Mouse (Mus musculus) ES-E14 (cell line): Measurements from ENCODE around the gene Cyth3. TPM values are rescaled to one million over a fixed set of nuclear protein-coding genes. Genes with fewer than 3 reads are reported as not detected.

ENCODE experiments used
- DNase-seq: peaks from one replicate; pipeline ENCODE4 v3.0.0-alpha.2; 2013; ENCODE audit warnings: low read depth, low spot score
- H3K27ac ChIP-seq: 2 replicates; pipeline ENCODE4 v1.5.1; 2012; ENCODE audit warnings: low read depth, mild to moderate bottlenecking, low read length, moderate library complexity, mixed read lengths; ENCODE audit not compliant: poor library complexity, insufficient read depth, severe bottlenecking
- H3K36me3 ChIP-seq: 2 replicates; pipeline ENCODE4 v1.6.1; 2012; ENCODE audit warnings: mild to moderate bottlenecking, low read length, moderate library complexity, mixed read lengths; ENCODE audit not compliant: control insufficient read depth, poor library complexity, insufficient read depth, severe bottlenecking
- H3K4me1 ChIP-seq, 2 experiments: fragments of 150-350 bp in 1 of 2; sonication (generic) in 1 of 2; 2 replicates each; pipeline ENCODE4 v1.6.1; 2012; ENCODE audit warnings: low read length in 2 of 2, mild to moderate bottlenecking in 1 of 2, mixed read lengths in 1 of 2; ENCODE audit not compliant: control insufficient read depth in 2 of 2, insufficient read depth in 2 of 2, poor library complexity in 1 of 2
- H3K4me3 ChIP-seq, 2 experiments: fragments of 150-350 bp in 1 of 2; sonication (generic) in 1 of 2; 2 replicates each; pipeline ENCODE4 v1.5.1; 2012; ENCODE audit warnings: low read length in 2 of 2, low read depth in 1 of 2, mild to moderate bottlenecking in 1 of 2, mixed read lengths in 1 of 2; ENCODE audit not compliant: insufficient read depth in 1 of 2, poor library complexity in 1 of 2, severe bottlenecking in 1 of 2
- H3K9ac ChIP-seq: 2 replicates; pipeline ENCODE4 v1.6.1; 2012; ENCODE audit warnings: low read depth, mild to moderate bottlenecking, low read length, mixed read lengths; ENCODE audit not compliant: poor library complexity, insufficient read depth, severe bottlenecking
- H3K9me3 ChIP-seq: fragments of 150-350 bp; sonication (generic); 2 replicates; pipeline ENCODE4 v1.6.1; 2012; ENCODE audit warnings: low read depth, mild to moderate bottlenecking, low read length; ENCODE audit not compliant: control insufficient read depth, insufficient read depth
- CHD2 ChIP-seq: IDR thresholded peaks from 2 replicates; pipeline ENCODE4 v1.6.1; 2014; ENCODE audit warnings: mild to moderate bottlenecking, low read depth, low read length, inconsistent platforms
- HCFC1 ChIP-seq: IDR thresholded peaks from 2 replicates; pipeline ENCODE4 v1.6.1; 2012; ENCODE audit warnings: low read length, inconsistent platforms, borderline replicate concordance; ENCODE audit not compliant: insufficient read depth
- MAFK ChIP-seq: IDR thresholded peaks from 2 replicates; pipeline ENCODE4 v1.6.1; 2014; ENCODE audit warnings: mild to moderate bottlenecking, low read depth, low read length, inconsistent platforms; ENCODE audit not compliant: insufficient read depth
- ZC3H11A ChIP-seq: IDR thresholded peaks from 2 replicates; pipeline ENCODE4 v1.6.1; 2012; ENCODE audit warnings: low read depth, mild to moderate bottlenecking, inconsistent platforms, low read length, borderline replicate concordance
- ZNF384 ChIP-seq: IDR thresholded peaks from 2 replicates; pipeline ENCODE4 v1.6.1; 2012; ENCODE audit warnings: low read depth, low read length, inconsistent platforms
- in situ Hi-C, 2 experiments: fragments of 600-800 bp; cut with MboI; formaldehyde crosslinking; loops; one replicate each; pipeline ENCODE4 v1.15.1; 2025; ENCODE audit warnings: low sequenced_read_pairs in 2 of 2, inconsistent platforms in 1 of 2; ENCODE audit not compliant: unreplicated experiment in 2 of 2
- total RNA-seq: library from RNA; depleted of rRNA; stranded (reverse); fragments of 300-350 nt; gene quantifications from 2 replicates; pipeline ENCODE4 v1.2.3, GENCODE M21; 2012

Cyth3 gene
- total RNA-seq, 1 experiment = 11.0 TPM

- Histone ChIP-seq H3K9me3 (no peaks in the 10 kb centered on the region), H3K4me3 (no peak overlapping the region), H3K4me1 (no peaks in the 10 kb centered on the region; a peak in 1 of 4 replicates), H3K36me3 (no peaks in the 10 kb centered on the region), H3K9ac (no peak overlapping the region), H3K27ac (no peak overlapping the region)
- TF ChIP-seq ZNF384 (no peak), HCFC1 (no peak), MAFK (no peak), CHD2 (no peak), ZC3H11A (no peak)
- in situ Hi-C loops = no loop called here
- DNase-seq = no peak
Observed at GRCm38 (mm10) chr5:143604157-143604774, 18.0 kb upstream of the Cyth3 start.

GRCm38 (mm10) chr5:143606756-143607155 lies 15.5 kb upstream of the Cyth3 start:
- TF ChIP-seq ZNF384 (peak; percentile 25; the same call in 1 of the 2 replicates), HCFC1 (no peak), CHD2 (no peak)
- H3K36me3 ChIP-seq = no peaks in the 10 kb centered on the region
- in situ Hi-C loops = no loop called here
- H3K27ac ChIP-seq = no peak overlapping the region
- no peak for DNase-seq
- H3K4me3 ChIP-seq = no peak overlapping the region
- no peaks in the 10 kb centered on the region; a peak in 1 of 4 replicates for H3K4me1 ChIP-seq
- H3K9me3 ChIP-seq = no peaks in the 10 kb centered on the region
- H3K9ac ChIP-seq = no peak overlapping the region

GRCm38 (mm10) chr5:143608175-143608574 lies 14.1 kb upstream of the Cyth3 start:
- in situ Hi-C loops = no loop called here
- no peak for DNase-seq
- no peak overlapping the region for H3K4me3 ChIP-seq
- H3K9ac ChIP-seq = no peak overlapping the region
- no peaks in the 10 kb centered on the region for H3K36me3 ChIP-seq
- H3K9me3 ChIP-seq = no peaks in the 10 kb centered on the region
- H3K27ac ChIP-seq = no peak overlapping the region
- TF ChIP-seq ZNF384 (no peak), MAFK (no peak), CHD2 (no peak), HCFC1 (no peak), ZC3H11A (no peak)
- peaks cover 0 to under 1% of the 10 kb centered on the region in 2 experiments; a peak in 1 of 4 replicates for H3K4me1 ChIP-seq

GRCm38 (mm10) chr5:143611954-143612353 lies 10.3 kb upstream of the Cyth3 start:
- H3K9ac ChIP-seq = no peak overlapping the region
- no peak overlapping the region for H3K4me3 ChIP-seq
- TF ChIP-seq ZNF384 (no peak), HCFC1 (no peak), CHD2 (no peak), MAFK (no peak), ZC3H11A (no peak)
- in situ Hi-C loops = no loop called here
- no peaks in the 10 kb centered on the region for H3K36me3 ChIP-seq
- H3K27ac ChIP-seq = no peak overlapping the region
- no peak for DNase-seq
- no peaks in the 10 kb centered on the region for H3K9me3 ChIP-seq
- H3K4me1 ChIP-seq = peaks cover 0 to 7% of the 10 kb centered on the region in 2 experiments; a peak in 1 of 4 replicates
